Comparison of ENCODE assay signal across 16 mouse cellular contexts in genomic region chr17:49528033-49528432, GRCm38 (mm10). TPM values are rescaled to one million over a fixed set of nuclear protein-coding genes. Genes with fewer than 3 reads are reported as not detected.
DNase-seq lines count a peak whose midpoint lies in the region; ATAC-seq and TF ChIP-seq lines count a peak whose summit lies in the region.
"Had no signal": no experiment of that assay in that cellular context is flagged by ENCODE, and none has a peak within 500 bp of the region (broad histone marks: within the 10 kb centered on the region; RNA-seq: fewer than 3 reads in every experiment).

No protein-coding gene starts in this region.

- 78% methylated on average over 4 of the region's 4 CpGs for WGBS in lung, embryonic 15.5 days

- no peak for DNase-seq in gastrocnemius, adult 2 months
- DNase-seq in gastrocnemius, postnatal 4 days (ENCODE audit: low spot score in 2 of 2) = no peak
- DNase-seq in lung, postnatal 10 days = no peak
- peak; percentile 90 to 95 for DNase-seq in cerebellum, adult 18-20 months
- DNase-seq in spleen, postnatal 4 days (ENCODE audit: low spot score in 2 of 2) = no peak
- DNase-seq in ovary, postnatal 14 days (ENCODE audit: low spot score) = no peak
- DNase-seq: liver, embryonic 13.5 days; right cerebral cortex, postnatal 25 days; thymus, adult 2 months had no signal

- H3K4me2 ChIP-seq in lung, embryonic 15.5 days = no peak overlapping the region
- H3K4me2 ChIP-seq: hindbrain, embryonic 13.5 days; liver, embryonic 13.5 days; midbrain, embryonic 11.5 days had no signal

- H3K27ac ChIP-seq in gastrocnemius, adult 2 months = peak overlapping the region; percentile 40
- peak overlapping the region; percentile 34 for H3K27ac ChIP-seq in lung, embryonic 15.5 days
- H3K27ac ChIP-seq in cortical plate, adult 2 months (ENCODE audit: insufficient read depth, low read length) = 0 out of 2 replicates have a peak overlapping the region, but pooled peaks have one; percentile 18
- H3K27ac ChIP-seq: hindbrain, embryonic 13.5 days; liver, embryonic 13.5 days had no signal

- H3K4me3 ChIP-seq in gastrocnemius, adult 2 months = peak overlapping the region; percentile 1
- no peak overlapping the region for H3K4me3 ChIP-seq in lung, embryonic 15.5 days
- no peak overlapping the region for H3K4me3 ChIP-seq in cortical plate, adult 2 months (ENCODE audit: insufficient read depth, low read length)
- H3K4me3 ChIP-seq: hindbrain, embryonic 13.5 days; liver, embryonic 13.5 days had no signal

- no peaks in the 10 kb centered on the region for H3K9me3 ChIP-seq in lung, embryonic 15.5 days
- H3K9me3 ChIP-seq: hindbrain, embryonic 13.5 days; liver, embryonic 13.5 days had no signal

- H3K27me3 ChIP-seq in lung, embryonic 15.5 days = no peaks in the 10 kb centered on the region
- H3K27me3 ChIP-seq: hindbrain, embryonic 13.5 days; liver, embryonic 13.5 days had no signal

- no peak for TF ChIP-seq CTCF in gastrocnemius, adult 2 months (IDR thresholded peaks at IDR 0.05)
- no peak for TF ChIP-seq CTCF in cortical plate, adult 2 months (IDR thresholded peaks at IDR 0.05; ENCODE audit: extremely low read depth, insufficient read depth, low read length)

- peaks cover 21% of the 10 kb centered on the region for H3K4me1 ChIP-seq in lung, embryonic 15.5 days
- 0 out of 2 replicates have a peak, but pooled peaks cover 2% of the 10 kb centered on the region for H3K4me1 ChIP-seq in cortical plate, adult 2 months (ENCODE audit: control insufficient read depth, insufficient read depth, low read length)
- H3K4me1 ChIP-seq: liver, embryonic 13.5 days had no signal

- intact Hi-C loops in gastrocnemius, adult 2 months (cut with DNase I) = loop anchor here (5.0 kb wide), 1 partner anchor 369 kb away; no protein-coding TSS in a partner anchor

- ATAC-seq in lung, embryonic 15.5 days (ENCODE audit: borderline replicate concordance, extremely low read depth, low FRiP score, low TSS enrichment) = 0 out of 2 replicates have a peak, but pooled peaks have one; percentile 9
- ATAC-seq: activated CD4-positive, CD25-positive, alpha-beta regulatory T cell, adult 4 months; intestine, postnatal 0 days had no signal

- no peak for TF ChIP-seq POLR2A in cortical plate, adult 2 months (IDR thresholded peaks at IDR 0.05; ENCODE audit: extremely low read depth, insufficient read depth, low read length)

- H3K36me3 ChIP-seq in lung, embryonic 15.5 days = no peaks in the 10 kb centered on the region
- H3K36me3 ChIP-seq: hindbrain, embryonic 13.5 days; liver, embryonic 13.5 days had no signal

- H3K9ac ChIP-seq in lung, embryonic 15.5 days = no peak overlapping the region
- H3K9ac ChIP-seq: hindbrain, embryonic 13.5 days; liver, embryonic 13.5 days had no signal

RNA-seq across cellular contexts. Expression of gene Daam2, which starts 36.1 kb away (rescaled TPM):
- 1 to 10 TPM; 3.0 to 6.0 TPM for total RNA-seq in gastrocnemius, adult 2 months (2021)
- total RNA-seq in gastrocnemius, postnatal 4 days (2021) = 10 to 100 TPM; 16.4 to 18.6 TPM
- polyA plus RNA-seq in lung, embryonic 15.5 days (2015; fragmentation: Nextera tagmentation; extraction: Ambion mirVana) = 14.0 and 15.8 TPM in 2 replicates
- 38.3 and 40.9 TPM in 2 replicates for polyA plus RNA-seq in cortical plate, adult 2 months (2012; rRNA removed)
- total RNA-seq: granulocyte monocyte progenitor cell, adult 5-6 weeks had no signal

Comparison
In these comparisons a context has a peak if more than half of its experiments do, and no peak if none do; other contexts are left out.
1. DNase-seq: peak in cerebellum, adult 18-20 months (2 of 2); none in gastrocnemius, adult 2 months (single experiment), gastrocnemius, postnatal 4 days (0 of 2), lung, postnatal 10 days (single experiment), spleen, postnatal 4 days (0 of 2) and ovary, postnatal 14 days (single experiment).
2. Peak in every context shown above with its lines, with median percentiles within 50 percentile points of each other: H3K27ac ChIP-seq.